Mouse (Mus musculus): ENCODE measurements around the gene Fn3k. TPM values are rescaled to one million over a fixed set of nuclear protein-coding genes. Genes with fewer than 3 reads are reported as not detected.

Fn3k gene
- polyA plus RNA-seq, 1 experiment, result 9.5 TPM

GRCm38 (mm10) chr11:121407366-121408155 lies 27.2 kb upstream of the Fn3k start:
- Histone ChIP-seq H3K27ac (ENCODE audit: control insufficient read depth, insufficient read depth, low read length) (no peak overlapping the region), H3K27me3 (ENCODE audit: control insufficient read depth, insufficient read depth, low read length) (no peaks in the 10 kb centered on the region), H3K4me1 (replicated peaks; ENCODE audit: control insufficient read depth, insufficient read depth, low read length) (no peaks in the 10 kb centered on the region), H3K4me3 (ENCODE audit: control insufficient read depth, insufficient read depth, low read length) (no peak overlapping the region), H3K36me3 (ENCODE audit: control insufficient read depth, insufficient read depth, low read length) (no peaks in the 10 kb centered on the region)
- no peak for TF ChIP-seq CTCF (IDR thresholded peaks at IDR 0.05; ENCODE audit: borderline replicate concordance, control insufficient read depth, extremely low read depth, insufficient read depth, low read length, poor library complexity)
- TF ChIP-seq POLR2A (IDR thresholded peaks at IDR 0.05; ENCODE audit: control insufficient read depth, extremely low read depth, insufficient read depth, low read length, poor library complexity), result no peak
- 87% methylated on average over 3 of the region's 3 CpGs for WGBS
- no peak for DNase-seq

GRCm38 (mm10) chr11:121414762-121415161 lies 20.0 kb upstream of the Fn3k start:
- DNase-seq, result no peak
- no peaks in the 10 kb centered on the region for H3K4me1 ChIP-seq (replicated peaks; ENCODE audit: control insufficient read depth, insufficient read depth, low read length)
- no peaks in the 10 kb centered on the region for H3K27me3 ChIP-seq (ENCODE audit: control insufficient read depth, insufficient read depth, low read length)
- no peak overlapping the region for H3K27ac ChIP-seq (ENCODE audit: control insufficient read depth, insufficient read depth, low read length)
- no peak for TF ChIP-seq POLR2A (IDR thresholded peaks at IDR 0.05; ENCODE audit: control insufficient read depth, extremely low read depth, insufficient read depth, low read length, poor library complexity)
- no peak for TF ChIP-seq CTCF (IDR thresholded peaks at IDR 0.05; ENCODE audit: borderline replicate concordance, control insufficient read depth, extremely low read depth, insufficient read depth, low read length, poor library complexity)
- H3K36me3 ChIP-seq (ENCODE audit: control insufficient read depth, insufficient read depth, low read length), result no peaks in the 10 kb centered on the region
- no peak overlapping the region for H3K4me3 ChIP-seq (ENCODE audit: control insufficient read depth, insufficient read depth, low read length)
- WGBS, result 84% methylated on average over 5 of the region's 5 CpGs

- H3K36me3 ChIP-seq (ENCODE audit: control insufficient read depth, insufficient read depth, low read length), result no peaks in the 10 kb centered on the region
- H3K4me3 ChIP-seq (ENCODE audit: control insufficient read depth, insufficient read depth, low read length), result no peak overlapping the region
- no peaks in the 10 kb centered on the region for H3K27me3 ChIP-seq (ENCODE audit: control insufficient read depth, insufficient read depth, low read length)
- DNase-seq, result no peak
- no peaks in the 10 kb centered on the region for H3K4me1 ChIP-seq (replicated peaks; ENCODE audit: control insufficient read depth, insufficient read depth, low read length)
- H3K27ac ChIP-seq (ENCODE audit: control insufficient read depth, insufficient read depth, low read length), result no peak overlapping the region
- WGBS, result 76% methylated on average over 5 of the region's 5 CpGs
- TF ChIP-seq CTCF (IDR thresholded peaks at IDR 0.05; ENCODE audit: borderline replicate concordance, control insufficient read depth, extremely low read depth, insufficient read depth, low read length, poor library complexity) (no peak), POLR2A (IDR thresholded peaks at IDR 0.05; ENCODE audit: control insufficient read depth, extremely low read depth, insufficient read depth, low read length, poor library complexity) (no peak)
Measured at GRCm38 (mm10) chr11:121415351-121415750, 19.4 kb upstream of the Fn3k start.

GRCm38 (mm10) chr11:121417971-121418370 lies 16.7 kb upstream of the Fn3k start:
- Histone ChIP-seq H3K4me3 (ENCODE audit: control insufficient read depth, insufficient read depth, low read length) (no peak overlapping the region), H3K36me3 (ENCODE audit: control insufficient read depth, insufficient read depth, low read length) (no peaks in the 10 kb centered on the region), H3K4me1 (replicated peaks; ENCODE audit: control insufficient read depth, insufficient read depth, low read length) (peaks cover 9% of the 10 kb centered on the region), H3K27me3 (ENCODE audit: control insufficient read depth, insufficient read depth, low read length) (no peaks in the 10 kb centered on the region), H3K27ac (ENCODE audit: control insufficient read depth, insufficient read depth, low read length) (no peak overlapping the region)
- 94% methylated on average over 5 of the region's 5 CpGs for WGBS
- no peak for DNase-seq
- no peak for TF ChIP-seq CTCF (IDR thresholded peaks at IDR 0.05; ENCODE audit: borderline replicate concordance, control insufficient read depth, extremely low read depth, insufficient read depth, low read length, poor library complexity)
- TF ChIP-seq POLR2A (IDR thresholded peaks at IDR 0.05; ENCODE audit: control insufficient read depth, extremely low read depth, insufficient read depth, low read length, poor library complexity), result no peak

GRCm38 (mm10) chr11:121418932-121419331 lies 15.8 kb upstream of the Fn3k start:
- Histone ChIP-seq H3K27ac (ENCODE audit: control insufficient read depth, insufficient read depth, low read length) (no peak overlapping the region), H3K36me3 (ENCODE audit: control insufficient read depth, insufficient read depth, low read length) (no peaks in the 10 kb centered on the region), H3K4me3 (ENCODE audit: control insufficient read depth, insufficient read depth, low read length) (no peak overlapping the region)

GRCm38 (mm10) chr11:121420379-121420778 lies 14.3 kb upstream of the Fn3k start:
- no peak for DNase-seq
- Histone ChIP-seq H3K27me3 (ENCODE audit: control insufficient read depth, insufficient read depth, low read length) (no peaks in the 10 kb centered on the region), H3K36me3 (ENCODE audit: control insufficient read depth, insufficient read depth, low read length) (no peaks in the 10 kb centered on the region), H3K4me1 (replicated peaks; ENCODE audit: control insufficient read depth, insufficient read depth, low read length) (peaks cover 9% of the 10 kb centered on the region), H3K4me3 (ENCODE audit: control insufficient read depth, insufficient read depth, low read length) (no peak overlapping the region), H3K27ac (ENCODE audit: control insufficient read depth, insufficient read depth, low read length) (no peak overlapping the region)
- 71% methylated on average over 5 of the region's 5 CpGs for WGBS
- no peak for TF ChIP-seq POLR2A (IDR thresholded peaks at IDR 0.05; ENCODE audit: control insufficient read depth, extremely low read depth, insufficient read depth, low read length, poor library complexity)
- no peak for TF ChIP-seq CTCF (IDR thresholded peaks at IDR 0.05; ENCODE audit: borderline replicate concordance, control insufficient read depth, extremely low read depth, insufficient read depth, low read length, poor library complexity)

More at GRCm38 (mm10) chr11:121418932-121419331, 15.8 kb upstream of the Fn3k start:
- H3K27me3 ChIP-seq (ENCODE audit: control insufficient read depth, insufficient read depth, low read length), result no peaks in the 10 kb centered on the region
- TF ChIP-seq CTCF (IDR thresholded peaks at IDR 0.05; ENCODE audit: borderline replicate concordance, control insufficient read depth, extremely low read depth, insufficient read depth, low read length, poor library complexity), result no peak
- no peak for TF ChIP-seq POLR2A (IDR thresholded peaks at IDR 0.05; ENCODE audit: control insufficient read depth, extremely low read depth, insufficient read depth, low read length, poor library complexity)
- H3K4me1 ChIP-seq (replicated peaks; ENCODE audit: control insufficient read depth, insufficient read depth, low read length), result peaks cover 9% of the 10 kb centered on the region
- 90% methylated on average over 2 of the region's 2 CpGs for WGBS
- no peak for DNase-seq
